Mouse (Mus musculus) common myeloid progenitor, adult 5-6 weeks (primary cell): ENCODE data around the gene Ccng1. TPM values are rescaled to one million over a fixed set of nuclear protein-coding genes. Genes with fewer than 3 reads are reported as not detected.
"Not testable (repeated sequence)": the region's sequence is repeated elsewhere in the genome, so short reads cannot be mapped to it uniquely, and the experiment has no call there.

ENCODE experiments used
- ATAC-seq: replicated peaks from 2 replicates; pipeline ENCODE4 v1.8.0; 2016; ENCODE audit warnings: low read depth, mild to moderate bottlenecking, moderate TSS enrichment, inconsistent platforms; ENCODE audit not compliant: poor library complexity, severe bottlenecking
- total RNA-seq: library from RNA; stranded (forward); fragments of 200-1000, 187-1606 nt; gene quantifications from 2 replicates; pipeline ENCODE4 v1.2.3, GENCODE M21; 2017

Ccng1 gene
- total RNA-seq, 1 experiment from 2014 or later: 71.8 TPM

- peak; percentile 93 for ATAC-seq
Measured at GRCm38 (mm10) chr11:40733339-40734174, 21.6 kb downstream of the Ccng1 start, which contains the start of the genes Hmmr and Nudcd2. Hmmr (minus strand) TSS chr11:40733422. Nudcd2 (plus strand) TSS chr11:40733667.

GRCm38 (mm10) chr11:40732997-40733338 is 22.1 kb downstream of the Ccng1 start:
- peak; percentile 6; the same call in 1 of the 2 replicates for ATAC-seq

GRCm38 (mm10) chr11:40718324-40718723 is 36.8 kb downstream of the Ccng1 start:
- ATAC-seq: peak; percentile 73

GRCm38 (mm10) chr11:40715524-40715923 is 39.6 kb downstream of the Ccng1 start:
- ATAC-seq: 0 out of 2 replicates have a peak, but pooled peaks have one; percentile 45

GRCm38 (mm10) chr11:40713858-40714257 is 41.3 kb downstream of the Ccng1 start:
- ATAC-seq: 0 out of 2 replicates have a peak, but pooled peaks have one; percentile 10

- not testable (repeated sequence) for ATAC-seq
Measured at GRCm38 (mm10) chr11:40709899-40710298, 45.2 kb downstream of the Ccng1 start.

Other genes with a start within 250 kb of the Ccng1 start
- gene Mat2b, start 60.1 kb downstream of the Ccng1 start, total RNA-seq: 112 and 124 TPM in 2 replicates
- gene Hmmr, start 21.9 kb downstream of the Ccng1 start, total RNA-seq: 93.3 and 111 TPM in 2 replicates
- 173 and 217 TPM in 2 replicates for gene Nudcd2, start 21.6 kb downstream of the Ccng1 start, total RNA-seq